Mouse (Mus musculus) erythroblast, embryonic 14.5 days (primary cell): ENCODE data around the gene Fkbp7.

Source experiments
- GATA1 ChIP-seq: IDR thresholded peaks from 2 replicates; pipeline ENCODE4 v1.6.1; 2012; ENCODE audit warnings: low read length, inconsistent platforms, mixed read lengths
- TAL1 ChIP-seq: IDR thresholded peaks from 3 replicates; pipeline ENCODE4 v1.6.1; 2012; ENCODE audit warnings: low read length, inconsistent platforms, mixed read lengths

DNA sequence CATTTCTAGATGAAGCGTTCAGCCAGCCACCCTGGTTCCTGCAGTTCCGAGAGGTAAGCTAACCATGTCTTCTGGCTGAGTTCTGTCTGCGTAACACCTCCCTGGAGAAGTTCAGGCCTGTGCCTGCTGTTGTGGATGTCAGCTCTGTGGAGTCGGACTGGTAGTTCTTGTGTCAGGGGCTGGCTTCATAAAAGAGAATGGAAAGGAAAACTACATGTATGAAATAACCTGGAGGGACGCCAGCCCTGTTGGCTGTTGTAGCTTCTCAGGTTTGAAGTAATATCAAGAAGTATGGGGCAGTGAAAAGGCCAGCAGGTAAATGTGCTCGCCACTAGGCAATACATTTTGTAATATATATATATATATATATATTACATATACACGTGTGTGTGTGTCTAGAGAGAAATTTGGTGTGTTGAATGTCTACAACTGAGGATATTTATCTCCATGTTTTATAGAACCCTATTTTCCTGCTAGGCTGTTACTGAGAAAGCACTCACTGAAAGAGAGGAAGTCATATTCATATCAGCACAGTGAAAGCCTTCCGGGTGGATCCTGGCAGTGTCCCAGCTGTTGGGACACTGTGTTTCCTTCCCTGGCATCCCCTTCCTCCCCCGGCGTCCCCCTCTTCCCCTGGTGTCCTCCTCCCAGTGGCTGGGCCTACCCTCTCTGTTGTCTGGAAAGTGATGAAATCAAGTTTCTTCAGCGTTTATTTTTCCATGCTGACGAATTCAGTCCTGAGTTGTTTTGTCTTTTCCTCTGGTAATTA, 17.7 kb upstream of the Fkbp7 start:
- TF ChIP-seq GATA1 (no peak), TAL1 (no peak)
